Mouse (Mus musculus): ENCODE results near the gene Ppm1n. TPM values are rescaled to one million over a fixed set of nuclear protein-coding genes. Genes with fewer than 3 reads are reported as not detected.

Ppm1n gene
- total RNA-seq (2014; rRNA removed) (2.3 and 3.2 TPM in 2 replicates), polyA plus RNA-seq (2015; fragmentation: Nextera tagmentation; extraction: Ambion mirVana) (0.69 and 1.1 TPM in 2 replicates)

DNA sequence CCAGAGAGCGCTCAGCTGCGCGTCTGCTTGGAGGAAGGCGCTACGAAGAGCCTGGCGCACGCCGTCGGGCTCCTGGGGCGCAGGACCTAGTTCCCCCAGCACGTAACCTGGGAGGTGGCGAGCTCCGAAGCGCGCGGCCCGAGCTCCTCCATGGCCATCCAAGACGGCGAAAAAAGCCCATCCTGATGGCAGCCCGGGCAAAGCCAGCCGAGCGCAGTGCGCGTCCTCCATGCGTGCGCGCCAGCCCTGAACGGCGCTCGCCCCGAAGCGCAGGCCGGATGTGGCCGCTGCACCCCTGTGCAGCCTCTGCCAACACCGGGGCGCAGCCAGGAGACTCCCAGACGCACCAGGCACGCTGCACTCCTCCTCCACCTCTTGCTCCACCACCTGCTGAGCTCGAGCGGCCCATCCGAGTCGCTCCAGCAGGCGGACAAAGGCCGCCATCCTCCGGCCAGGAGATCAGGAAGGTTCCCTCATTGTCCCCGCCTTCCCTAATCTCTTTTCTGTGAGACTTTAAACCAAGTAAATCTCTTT, at the start of gene Ppm1n:
Gene Ppm1n, minus strand, starts transcription at position 484 of the 534 bp plus-strand sequence.
- H3K4me2 ChIP-seq (ENCODE audit: low read depth), result peak within 1 kb of the TSS; percentile 49
- no peaks in the 10 kb centered on the region for H3K36me3 ChIP-seq (ENCODE audit: insufficient read depth)
- DNase-seq (no peak), ATAC-seq (no peak)
- WGBS, result 1% methylated on average over 46 of the region's 46 CpGs
- TF ChIP-seq CTCF (IDR thresholded peaks at IDR 0.05; ENCODE audit: low read depth), result no peak
- no peaks in the 10 kb centered on the region for H3K9me3 ChIP-seq (ENCODE audit: low read length)
- H3K4me1 ChIP-seq (ENCODE audit: insufficient read depth), result peaks cover 11% of the 10 kb centered on the region
- peak within 1 kb of the TSS; percentile 29 for H3K4me3 ChIP-seq (ENCODE audit: low read depth, low read length)
- H3K27ac ChIP-seq (ENCODE audit: low read depth, low read length), result no peak within 1 kb of the TSS
- peaks cover 36% of the 10 kb centered on the region for H3K27me3 ChIP-seq (ENCODE audit: insufficient read depth, low read length)
- H3K9ac ChIP-seq, result no peak within 1 kb of the TSS; the same call in 1 of the 2 replicates

DNA sequence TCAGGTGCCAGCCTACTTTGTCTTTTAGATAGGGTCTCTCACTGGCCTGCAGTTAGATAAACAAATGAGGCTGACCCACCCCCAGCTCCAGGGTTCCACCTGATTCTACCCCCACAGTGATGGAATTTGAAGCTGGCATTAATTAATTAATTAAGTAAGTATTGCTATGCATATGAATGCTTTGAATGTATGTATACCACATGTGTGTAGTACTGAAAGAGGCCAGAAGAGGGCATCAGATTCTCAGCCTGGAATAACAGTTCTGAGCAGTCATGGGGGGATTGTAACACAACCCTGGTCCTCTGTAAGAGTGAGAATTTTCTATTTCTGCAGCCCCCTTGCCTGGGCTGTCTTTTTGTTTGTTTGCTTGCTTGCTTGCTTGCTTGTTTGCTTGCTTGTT, 48.6 kb upstream of the Ppm1n start:
- Histone ChIP-seq H3K36me3 (ENCODE audit: insufficient read depth) (no peaks in the 10 kb centered on the region), H3K4me3 (ENCODE audit: low read depth, low read length) (no peak overlapping the region), H3K27me3 (ENCODE audit: insufficient read depth, low read length) (no peaks in the 10 kb centered on the region), H3K4me2 (ENCODE audit: low read depth) (no peak overlapping the region), H3K27ac (ENCODE audit: low read depth, low read length) (no peak overlapping the region), H3K9me3 (ENCODE audit: low read length) (no peaks in the 10 kb centered on the region), H3K4me1 (ENCODE audit: insufficient read depth) (peaks cover 21% of the 10 kb centered on the region; the same call in 1 of the 2 replicates), H3K9ac (no peak overlapping the region)
- peak; percentile 45; the same call in 1 of the 2 replicates for TF ChIP-seq CTCF (IDR thresholded peaks at IDR 0.05; ENCODE audit: low read depth)
- ATAC-seq (no peak), DNase-seq (no peak)

DNA sequence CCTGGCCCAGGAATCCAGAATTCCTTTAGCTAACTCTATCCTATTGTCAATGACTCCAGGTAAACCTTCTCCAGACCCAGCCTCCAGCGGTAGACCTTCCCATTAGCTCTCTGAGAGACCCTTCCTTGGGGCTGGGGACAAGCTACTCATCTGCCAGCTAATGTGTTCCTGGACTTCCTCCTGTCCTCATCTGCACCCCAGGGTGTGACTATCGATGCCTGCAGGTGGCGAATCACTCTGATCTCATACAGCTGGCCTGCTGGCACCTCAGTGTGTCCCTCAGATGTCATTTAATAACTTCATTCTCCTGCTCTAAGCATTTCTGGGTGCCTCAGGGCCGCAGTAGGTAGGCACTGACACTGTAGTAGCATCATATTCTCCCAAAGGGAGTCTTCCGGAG, 47.9 kb upstream of the Ppm1n start:
- Histone ChIP-seq H3K36me3 (ENCODE audit: insufficient read depth) (no peaks in the 10 kb centered on the region), H3K4me2 (ENCODE audit: low read depth) (no peak overlapping the region; the same call in 1 of the 2 replicates), H3K4me1 (ENCODE audit: insufficient read depth) (peaks cover 21% of the 10 kb centered on the region; the same call in 1 of the 2 replicates), H3K27ac (ENCODE audit: low read depth, low read length) (no peak overlapping the region), H3K4me3 (ENCODE audit: low read depth, low read length) (no peak overlapping the region), H3K27me3 (ENCODE audit: insufficient read depth, low read length) (no peaks in the 10 kb centered on the region), H3K9me3 (ENCODE audit: low read length) (no peaks in the 10 kb centered on the region), H3K9ac (no peak overlapping the region)
- WGBS, result 81% methylated on average over 5 of the region's 5 CpGs
- ATAC-seq (no peak), DNase-seq (no peak)
- TF ChIP-seq CTCF (IDR thresholded peaks at IDR 0.05; ENCODE audit: low read depth), result no peak

DNA sequence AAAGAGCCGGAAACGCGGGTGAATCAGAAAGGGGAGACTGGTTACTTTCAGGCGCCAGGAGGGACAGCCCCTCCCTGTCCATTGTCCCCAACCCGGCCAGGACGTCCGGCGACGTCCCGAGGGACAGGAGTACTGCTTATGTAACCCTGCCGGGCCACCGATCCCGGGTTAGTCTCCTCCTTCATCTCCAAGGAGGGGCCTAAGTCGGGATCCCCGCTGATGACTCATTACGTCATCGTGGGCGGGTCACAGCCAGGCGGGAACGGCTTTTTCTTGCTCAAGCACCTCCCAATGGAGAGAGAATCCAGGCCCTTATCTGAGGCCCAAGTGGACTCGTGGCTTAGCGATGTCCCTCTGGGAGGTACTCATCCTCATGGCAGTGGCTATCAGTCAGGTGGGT, 47.3 kb upstream of the Ppm1n start:
- H3K4me1 ChIP-seq (ENCODE audit: insufficient read depth), result 0 out of 2 replicates have a peak, but pooled peaks cover 16% of the 10 kb centered on the region
- peak overlapping the region; percentile 51; the same call in 1 of the 2 replicates for H3K27ac ChIP-seq (ENCODE audit: low read depth, low read length)
- TF ChIP-seq CTCF (IDR thresholded peaks at IDR 0.05; ENCODE audit: low read depth), result no peak
- peak; percentile 79 for DNase-seq
- no peaks in the 10 kb centered on the region for H3K9me3 ChIP-seq (ENCODE audit: low read length)
- peak; percentile 73 for ATAC-seq
- H3K4me2 ChIP-seq (ENCODE audit: low read depth), result peak overlapping the region; percentile 57
- 1% methylated on average over 22 of the region's 22 CpGs for WGBS
- no peaks in the 10 kb centered on the region for H3K27me3 ChIP-seq (ENCODE audit: insufficient read depth, low read length)
- H3K36me3 ChIP-seq (ENCODE audit: insufficient read depth), result no peaks in the 10 kb centered on the region
- H3K4me3 ChIP-seq (ENCODE audit: low read depth, low read length), result peak overlapping the region; percentile 37
- peak overlapping the region; percentile 39 for H3K9ac ChIP-seq

DNA sequence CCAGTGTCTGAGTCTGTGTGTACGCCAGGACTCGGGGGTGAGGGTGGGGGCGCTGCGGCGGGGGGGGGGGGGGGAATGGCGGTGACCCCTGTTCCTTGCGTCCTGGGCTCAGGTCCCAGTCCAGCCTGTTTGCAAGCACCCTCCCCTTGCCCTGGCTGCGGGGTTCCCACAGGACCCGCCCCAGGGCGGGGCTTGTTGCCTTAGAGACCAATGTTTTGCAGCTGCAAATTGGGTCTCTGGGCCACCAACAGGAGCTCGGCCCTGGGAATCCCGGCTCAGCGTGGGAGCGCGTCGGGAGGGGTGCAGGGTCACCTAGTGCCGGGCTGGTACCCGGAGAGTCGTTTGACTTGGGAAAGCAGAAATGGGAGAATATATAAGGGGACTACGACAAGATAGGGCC, 46.5 kb upstream of the Ppm1n start:
- H3K9me3 ChIP-seq (ENCODE audit: low read length), result no peaks in the 10 kb centered on the region
- under 1% methylated on average over 19 of the region's 20 CpGs for WGBS
- peak; percentile 69 for DNase-seq
- peak; percentile 61 for ATAC-seq
- TF ChIP-seq CTCF (IDR thresholded peaks at IDR 0.05; ENCODE audit: low read depth), result no peak
- no peaks in the 10 kb centered on the region for H3K36me3 ChIP-seq (ENCODE audit: insufficient read depth)
- H3K9ac ChIP-seq, result 0 out of 2 replicates have a peak overlapping the region, but pooled peaks have one; percentile 39
- H3K27me3 ChIP-seq (ENCODE audit: insufficient read depth, low read length), result no peaks in the 10 kb centered on the region
- H3K4me1 ChIP-seq (ENCODE audit: insufficient read depth), result 0 out of 2 replicates have a peak, but pooled peaks cover 16% of the 10 kb centered on the region
- H3K27ac ChIP-seq (ENCODE audit: low read depth, low read length), result peak overlapping the region; percentile 51
- peak overlapping the region; percentile 57 for H3K4me2 ChIP-seq (ENCODE audit: low read depth)
- H3K4me3 ChIP-seq (ENCODE audit: low read depth, low read length), result peak overlapping the region; percentile 37

DNA sequence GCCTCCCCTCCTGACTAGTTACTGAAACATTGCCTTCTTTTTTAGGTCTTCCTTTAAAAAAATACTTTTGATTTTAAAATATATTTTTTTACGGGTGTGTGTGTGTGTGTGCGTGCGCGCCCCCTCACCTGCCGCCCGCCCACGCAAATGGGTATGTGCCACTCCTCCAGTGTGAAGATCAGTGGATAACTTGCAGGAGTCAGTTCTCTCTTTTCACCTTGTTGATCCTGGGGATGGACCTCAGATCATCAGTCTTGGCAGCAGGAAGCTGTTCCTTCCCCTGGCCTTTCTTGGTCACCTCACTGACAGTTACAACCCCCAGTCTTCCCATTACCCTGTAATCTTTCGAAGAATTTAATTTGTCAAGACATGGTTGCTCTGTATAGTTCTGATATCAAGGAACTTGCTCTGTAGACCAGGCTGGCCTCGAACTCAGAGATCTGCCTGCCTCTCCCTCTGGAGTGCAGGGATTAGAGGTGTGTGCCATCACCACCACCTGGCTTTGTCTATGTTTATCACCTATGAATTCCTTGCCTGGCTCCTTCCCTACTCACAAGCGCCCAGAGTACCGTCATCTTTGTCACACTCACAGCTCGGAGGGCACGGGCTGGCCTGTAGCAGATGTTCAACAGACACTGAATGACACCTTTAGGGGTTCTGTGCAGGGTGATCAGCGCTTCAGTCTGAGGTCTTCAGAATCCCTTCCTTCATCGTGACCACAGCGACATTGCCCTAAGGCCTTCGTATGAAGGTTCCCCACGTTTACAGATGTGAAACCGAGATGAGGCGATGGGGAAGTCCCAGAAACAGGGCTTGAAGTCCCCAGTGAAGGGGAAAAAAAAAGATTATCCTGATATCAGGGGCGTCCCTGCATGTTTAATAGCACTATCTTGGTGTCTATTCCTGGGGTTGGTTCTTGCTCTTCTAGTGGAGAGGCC, 45.7 kb upstream of the Ppm1n start:
- ATAC-seq (no peak), DNase-seq (no peak)
- TF ChIP-seq CTCF (IDR thresholded peaks at IDR 0.05; ENCODE audit: low read depth), result no peak
- peaks cover 20% of the 10 kb centered on the region; the same call in 1 of the 2 replicates for H3K4me1 ChIP-seq (ENCODE audit: insufficient read depth)
- H3K4me3 ChIP-seq (ENCODE audit: low read depth, low read length), result no peak overlapping the region
- no peak overlapping the region for H3K9ac ChIP-seq
- WGBS, result 76% methylated on average over 21 of the region's 21 CpGs
- no peaks in the 10 kb centered on the region for H3K36me3 ChIP-seq (ENCODE audit: insufficient read depth)
- H3K27me3 ChIP-seq (ENCODE audit: insufficient read depth, low read length), result no peaks in the 10 kb centered on the region
- H3K9me3 ChIP-seq (ENCODE audit: low read length), result no peaks in the 10 kb centered on the region
- H3K4me2 ChIP-seq (ENCODE audit: low read depth), result no peak overlapping the region
- no peak overlapping the region for H3K27ac ChIP-seq (ENCODE audit: low read depth, low read length)

DNA sequence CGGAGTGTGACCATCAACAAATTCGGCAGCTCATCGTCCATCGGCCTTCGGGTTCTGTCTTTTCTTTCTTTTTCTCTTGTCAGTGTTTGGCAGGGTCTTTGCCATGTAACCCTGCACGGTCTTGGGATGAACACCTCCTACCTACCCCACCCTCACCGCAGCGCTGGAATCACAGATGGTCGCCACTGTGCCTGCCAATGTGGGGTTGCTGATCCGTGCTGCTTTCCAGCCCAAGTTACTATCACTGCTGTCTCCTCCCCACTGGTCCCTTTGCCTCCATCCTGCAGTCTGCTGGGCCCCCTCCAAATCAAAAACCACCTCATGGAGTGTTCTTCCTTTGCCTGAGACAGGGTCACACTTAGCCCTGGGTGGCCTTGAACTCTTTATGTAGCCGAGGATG, 44.4 kb upstream of the Ppm1n start:
- H3K4me3 ChIP-seq (ENCODE audit: low read depth, low read length), result no peak overlapping the region
- TF ChIP-seq CTCF (IDR thresholded peaks at IDR 0.05; ENCODE audit: low read depth), result no peak
- no peak overlapping the region for H3K4me2 ChIP-seq (ENCODE audit: low read depth)
- H3K27ac ChIP-seq (ENCODE audit: low read depth, low read length), result no peak overlapping the region
- ATAC-seq (no peak), DNase-seq (no peak)
- H3K9me3 ChIP-seq (ENCODE audit: low read length), result no peaks in the 10 kb centered on the region
- no peaks in the 10 kb centered on the region for H3K36me3 ChIP-seq (ENCODE audit: insufficient read depth)
- peaks cover 23% of the 10 kb centered on the region; the same call in 1 of the 2 replicates for H3K4me1 ChIP-seq (ENCODE audit: insufficient read depth)
- H3K27me3 ChIP-seq (ENCODE audit: insufficient read depth, low read length), result no peaks in the 10 kb centered on the region
- no peak overlapping the region for H3K9ac ChIP-seq
- 85% methylated on average over 11 of the region's 11 CpGs for WGBS
